Mouse (Mus musculus): Measurements from ENCODE around the gene Usp15.

DNA sequence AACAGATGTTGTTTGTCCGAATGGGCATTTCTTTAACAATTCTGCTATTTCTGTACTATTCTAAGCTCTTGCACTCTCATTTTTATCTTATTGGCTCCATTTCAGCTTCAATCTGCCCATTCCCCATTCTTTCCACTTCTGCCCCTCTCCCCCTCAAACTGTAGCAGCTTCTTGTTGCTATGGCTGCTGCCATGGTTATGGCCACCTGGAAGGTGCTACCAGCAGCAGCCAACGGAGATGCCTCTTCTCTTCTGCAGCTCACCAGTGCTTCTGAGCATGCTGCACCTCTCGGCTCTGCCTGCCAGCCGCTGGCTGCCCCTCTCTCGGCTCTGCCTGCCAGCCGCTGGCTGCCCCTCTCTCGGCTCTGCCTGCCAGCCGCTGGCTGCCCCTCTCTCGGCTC is 112.5 kb downstream of the Usp15 start:
- no peak for TF ChIP-seq CTCF (conservative IDR thresholded peaks at IDR 0.05; ENCODE audit: insufficient read depth, insufficient read length, low read depth, low read length)
- no peak for TF ChIP-seq POLR2A (IDR thresholded peaks at IDR 0.05; ENCODE audit: low read depth, low read length)

Measured in kidney, adult 2 months (tissue).